Mouse (Mus musculus) spleen, adult 12 weeks (tissue): ENCODE results near the gene Ccr3.
A peak's percentile ranks its signal among the peaks of the same experiment; 100 is the strongest.
"Not testable (repeated sequence)": the region's sequence is repeated elsewhere in the genome, so short reads cannot be mapped to it uniquely, and the experiment has no call there.

Source experiments
- DNase-seq: peaks from one replicate; pipeline ENCODE4 v3.0.0; 2022; ENCODE audit warnings: low spot score

Gene Ccr3

GRCm38 (mm10) chr9:124021672-124022071 is at the start of gene Ccr3:
TSS of gene Ccr3 (plus strand) at chr9:124021972.
- DNase-seq: no peak

- no peak for DNase-seq
Measured at GRCm38 (mm10) chr9:123975630-123976029, 46.1 kb upstream of the Ccr3 start.

- DNase-seq: no peak
Measured at GRCm38 (mm10) chr9:123976876-123977663, 44.7 kb upstream of the Ccr3 start.

GRCm38 (mm10) chr9:123978308-123978707 is 43.5 kb upstream of the Ccr3 start, which contains the start of gene Ccr1l1:
TSS of gene Ccr1l1 (minus strand) at chr9:123978408.
- no peak for DNase-seq

GRCm38 (mm10) chr9:123980858-123981475 is 40.8 kb upstream of the Ccr3 start:
- not testable (repeated sequence) for DNase-seq

- DNase-seq: no peak
Measured at GRCm38 (mm10) chr9:123981909-123982308, 39.9 kb upstream of the Ccr3 start.

- DNase-seq: no peak
Measured at GRCm38 (mm10) chr9:123982720-123983119, 39.1 kb upstream of the Ccr3 start.

GRCm38 (mm10) chr9:123984943-123985342 is 36.8 kb upstream of the Ccr3 start:
- DNase-seq: no peak

- peak; percentile 16 for DNase-seq
Measured at GRCm38 (mm10) chr9:123986217-123986616, 35.6 kb upstream of the Ccr3 start.

- no peak for DNase-seq
Measured at GRCm38 (mm10) chr9:123989671-123990070, 32.1 kb upstream of the Ccr3 start.

- no peak for DNase-seq
Measured at GRCm38 (mm10) chr9:123991312-123991906, 30.4 kb upstream of the Ccr3 start.

GRCm38 (mm10) chr9:123997719-123998118 is 24.1 kb upstream of the Ccr3 start:
- no peak for DNase-seq

GRCm38 (mm10) chr9:123999784-124000183 is 22.0 kb upstream of the Ccr3 start:
- DNase-seq: no peak

- no peak for DNase-seq
Measured at GRCm38 (mm10) chr9:124012691-124013090, 9.1 kb upstream of the Ccr3 start.

- DNase-seq: no peak
Measured at GRCm38 (mm10) chr9:124013270-124013669, 8.5 kb upstream of the Ccr3 start.

GRCm38 (mm10) chr9:124014985-124015652 is 6.7 kb upstream of the Ccr3 start:
- peak; percentile 6 for DNase-seq

- no peak for DNase-seq
Measured at GRCm38 (mm10) chr9:124016048-124016447, 5.7 kb upstream of the Ccr3 start.

- DNase-seq: no peak
Measured at GRCm38 (mm10) chr9:124019887-124020286, 1.9 kb upstream of the Ccr3 start.

GRCm38 (mm10) chr9:124033345-124033744 is 11.6 kb downstream of the Ccr3 start:
- no peak for DNase-seq

- DNase-seq: no peak
Measured at GRCm38 (mm10) chr9:124037707-124038106, 15.9 kb downstream of the Ccr3 start.

- no peak for DNase-seq
Measured at GRCm38 (mm10) chr9:124038158-124038582, 16.4 kb downstream of the Ccr3 start.

GRCm38 (mm10) chr9:124038949-124039348 is 17.2 kb downstream of the Ccr3 start:
- DNase-seq: no peak
